Mouse (Mus musculus) lung, postnatal 10 days (tissue): ENCODE data around the gene Def8.
"Not testable (repeated sequence)": the region's sequence is repeated elsewhere in the genome, so short reads cannot be mapped to it uniquely, and the experiment has no call there.

Experiments
- DNase-seq: peaks from one replicate; pipeline ENCODE4 v3.0.0; 2021

The Def8 gene

DNA sequence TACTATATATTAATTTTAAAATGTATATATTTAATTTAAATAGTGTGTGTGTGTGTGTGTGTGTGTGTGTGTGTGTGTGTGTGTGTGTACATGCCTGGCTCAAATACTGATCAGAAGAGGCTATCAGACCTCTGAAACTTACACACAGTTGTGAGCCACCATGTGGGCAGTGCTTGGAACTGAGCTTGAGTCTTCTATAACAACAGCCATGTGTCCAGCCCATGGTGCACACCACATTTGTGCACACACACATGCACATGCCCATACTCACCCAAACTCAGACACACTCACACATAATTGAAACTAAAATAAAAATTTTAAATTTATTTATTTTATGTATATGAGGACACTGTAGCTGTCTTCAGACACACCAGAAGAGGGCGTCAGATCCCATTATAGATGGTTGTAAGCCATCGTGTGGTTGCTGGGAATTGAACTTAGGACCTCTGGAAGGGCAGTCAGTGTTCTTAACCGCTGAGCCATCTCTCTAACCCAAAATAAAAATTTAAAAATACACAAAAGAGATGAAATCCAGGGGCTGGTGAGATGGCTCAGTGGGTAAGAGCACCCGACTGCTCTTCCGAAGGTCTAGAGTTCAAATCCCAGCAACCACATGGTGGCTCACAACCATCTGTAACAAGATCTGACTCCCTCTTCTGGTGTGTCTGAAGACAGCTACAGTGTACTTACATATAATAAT, 8.2 kb upstream of the Def8 start:
- not testable (repeated sequence) for DNase-seq

DNA sequence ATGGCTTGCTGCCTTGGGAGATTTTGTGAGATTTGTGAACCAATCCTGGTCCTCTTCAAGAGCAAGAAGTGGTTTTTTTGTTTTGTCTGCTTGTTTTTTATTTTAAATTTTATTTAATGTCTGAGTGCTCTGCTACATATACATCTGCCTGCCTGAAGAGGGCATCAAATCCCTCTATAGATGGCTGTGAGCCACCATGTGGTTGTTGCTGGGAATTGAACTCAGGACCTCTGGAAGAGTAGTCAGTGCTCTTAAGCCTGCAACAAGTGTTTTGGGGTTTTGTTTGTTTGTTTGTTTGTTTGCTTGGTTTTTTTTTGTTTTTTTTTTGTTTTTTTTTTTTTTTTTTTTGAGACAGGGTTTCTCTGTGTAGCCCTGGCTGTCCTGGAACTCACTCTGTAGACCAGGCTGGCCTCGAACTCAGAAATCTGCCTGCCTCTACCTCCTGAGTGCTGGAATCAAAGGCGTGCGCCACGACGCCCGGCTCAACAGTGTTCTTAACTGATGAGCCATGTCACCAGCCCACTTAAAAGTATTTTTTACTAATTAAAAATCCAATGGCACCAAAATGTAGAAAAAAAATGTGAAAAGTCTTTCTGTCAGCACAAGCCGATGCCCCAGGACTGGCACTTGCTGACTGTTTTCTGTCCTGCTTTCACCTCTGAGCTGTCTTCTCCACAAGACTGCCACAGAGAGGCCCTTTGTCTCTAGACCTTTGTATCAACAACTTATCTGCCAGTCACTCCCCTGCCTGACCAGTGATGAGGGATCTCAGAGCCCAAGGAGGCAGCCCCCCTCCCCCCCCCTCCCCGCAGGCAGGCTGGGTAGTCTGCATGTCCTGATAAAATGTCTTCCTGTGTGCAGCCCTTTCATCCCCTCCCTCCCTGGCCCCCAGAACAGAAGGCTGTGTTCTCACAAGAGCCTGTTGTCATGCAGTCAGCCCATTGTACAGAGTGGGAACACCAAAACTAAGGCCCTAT, 7.1 kb upstream of the Def8 start:
- DNase-seq, result no peak

DNA sequence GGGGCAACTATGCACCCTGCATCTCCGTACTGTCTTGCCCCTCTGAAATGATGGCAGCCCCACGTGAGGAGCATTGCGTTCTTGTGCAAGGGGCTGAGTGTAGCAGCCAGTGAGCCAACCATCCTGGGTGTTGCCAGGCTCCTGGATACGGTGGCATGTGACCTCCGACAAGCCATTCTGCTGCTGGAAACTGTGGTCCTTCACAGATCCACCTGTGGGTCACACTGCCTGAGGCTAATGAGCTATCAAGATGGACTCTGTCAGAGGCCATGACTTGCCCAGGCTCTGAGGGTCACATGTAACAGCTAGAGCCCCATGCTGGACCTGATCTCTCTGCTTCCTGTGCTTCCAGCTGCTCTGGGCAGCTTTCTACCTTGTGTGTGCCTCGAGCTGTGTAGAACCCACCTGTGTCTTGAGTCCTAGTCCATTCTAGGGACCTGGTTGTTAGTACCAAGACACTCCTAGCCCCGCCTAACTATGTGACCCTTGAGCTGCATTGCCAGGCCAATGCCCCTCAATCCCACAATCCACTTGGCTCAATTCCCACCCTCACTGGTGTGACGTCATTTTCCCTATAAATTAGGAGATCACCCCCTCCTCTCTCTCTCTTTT, 6.3 kb upstream of the Def8 start:
- no peak for DNase-seq

DNA sequence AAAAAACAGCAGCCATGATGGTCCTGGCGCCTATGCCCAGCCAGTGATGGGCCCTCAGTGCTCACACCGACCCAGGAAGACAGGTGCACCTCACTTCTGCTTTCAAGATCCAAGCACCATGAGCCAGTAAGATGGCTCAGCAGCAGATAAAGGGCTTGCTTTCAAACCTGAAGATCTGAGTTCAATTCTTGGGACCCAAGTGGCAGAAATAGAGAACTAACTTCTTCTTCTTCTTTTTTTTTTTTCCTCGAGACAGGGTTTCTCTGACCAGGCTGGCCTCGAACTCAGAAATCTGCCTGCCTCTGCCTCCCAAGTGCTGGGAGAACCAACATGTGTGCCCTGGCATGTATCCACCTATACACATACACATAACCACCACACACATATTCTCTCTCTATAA, 3.6 kb upstream of the Def8 start:
- no peak for DNase-seq

DNA sequence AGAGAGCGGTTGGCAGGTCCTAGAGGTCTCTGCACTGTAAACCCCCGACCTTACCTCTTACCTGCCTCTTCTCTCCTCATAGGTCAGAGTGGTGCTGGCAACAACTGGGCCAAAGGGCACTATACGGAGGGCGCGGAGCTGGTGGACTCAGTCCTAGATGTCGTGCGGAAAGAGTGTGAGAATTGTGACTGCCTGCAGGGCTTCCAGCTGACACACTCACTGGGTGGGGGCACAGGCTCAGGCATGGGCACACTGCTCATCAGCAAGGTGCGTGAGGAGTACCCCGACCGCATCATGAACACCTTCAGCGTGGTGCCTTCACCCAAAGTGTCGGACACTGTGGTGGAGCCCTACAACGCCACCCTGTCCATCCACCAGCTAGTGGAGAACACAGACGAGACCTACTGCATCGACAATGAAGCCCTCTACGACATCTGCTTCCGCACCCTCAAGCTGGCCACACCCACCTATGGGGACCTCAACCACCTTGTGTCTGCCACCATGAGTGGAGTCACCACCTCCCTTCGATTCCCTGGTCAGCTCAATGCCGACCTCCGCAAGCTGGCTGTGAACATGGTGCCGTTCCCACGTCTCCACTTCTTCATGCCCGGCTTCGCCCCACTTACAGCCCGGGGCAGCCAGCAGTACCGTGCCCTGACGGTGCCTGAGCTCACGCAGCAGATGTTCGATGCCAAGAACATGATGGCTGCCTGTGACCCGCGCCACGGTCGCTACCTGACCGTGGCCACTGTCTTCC, 2.6 kb upstream of the Def8 start:
- DNase-seq, result no peak

DNA sequence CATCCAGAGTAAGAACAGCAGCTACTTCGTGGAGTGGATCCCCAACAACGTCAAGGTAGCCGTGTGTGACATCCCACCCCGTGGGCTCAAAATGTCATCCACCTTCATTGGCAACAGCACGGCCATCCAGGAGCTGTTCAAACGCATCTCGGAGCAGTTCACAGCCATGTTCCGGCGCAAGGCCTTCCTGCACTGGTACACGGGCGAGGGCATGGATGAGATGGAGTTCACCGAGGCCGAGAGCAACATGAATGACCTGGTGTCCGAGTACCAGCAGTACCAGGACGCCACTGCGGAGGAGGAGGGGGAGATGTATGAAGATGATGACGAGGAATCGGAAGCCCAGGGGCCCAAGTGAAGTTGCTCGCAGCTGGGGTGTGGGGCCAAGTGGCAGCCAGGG, 2.0 kb upstream of the Def8 start:
- DNase-seq, result no peak

DNA sequence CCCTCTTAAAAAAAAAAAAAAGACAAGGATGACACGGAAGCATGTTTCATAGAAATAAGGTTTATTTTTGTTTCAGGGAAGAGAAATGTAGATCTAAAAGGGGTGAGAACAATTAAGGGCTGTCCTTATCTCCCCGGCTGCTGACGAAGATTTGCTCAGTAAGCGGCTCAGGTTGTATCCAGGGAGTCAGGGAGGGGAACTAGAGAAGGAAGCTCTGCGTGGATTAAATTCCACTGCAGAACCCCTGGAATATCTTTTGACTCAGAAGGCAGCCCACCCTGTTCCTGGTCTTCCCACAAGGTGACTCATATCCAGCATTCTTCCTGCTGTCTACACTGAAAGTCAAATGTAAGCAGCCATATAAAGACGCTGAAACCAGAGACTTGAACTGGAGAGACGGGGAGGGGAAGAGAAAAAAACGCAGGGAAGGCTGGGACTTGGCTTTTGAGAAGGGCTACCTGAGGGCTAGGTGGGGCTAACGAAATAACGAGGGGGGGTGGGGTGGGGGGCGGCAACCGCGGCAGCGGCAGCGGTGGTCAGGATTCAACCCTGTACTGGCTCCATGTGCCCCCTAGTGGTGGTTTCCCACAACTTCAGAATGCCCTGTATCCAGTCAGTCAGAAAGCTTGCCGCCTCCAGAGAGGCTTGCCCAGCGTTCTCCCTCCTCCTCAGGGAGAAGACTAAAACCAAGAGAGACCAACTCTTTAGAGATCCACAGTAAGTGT, 1.1 kb upstream of the Def8 start:
- peak; percentile 79 for DNase-seq

DNA sequence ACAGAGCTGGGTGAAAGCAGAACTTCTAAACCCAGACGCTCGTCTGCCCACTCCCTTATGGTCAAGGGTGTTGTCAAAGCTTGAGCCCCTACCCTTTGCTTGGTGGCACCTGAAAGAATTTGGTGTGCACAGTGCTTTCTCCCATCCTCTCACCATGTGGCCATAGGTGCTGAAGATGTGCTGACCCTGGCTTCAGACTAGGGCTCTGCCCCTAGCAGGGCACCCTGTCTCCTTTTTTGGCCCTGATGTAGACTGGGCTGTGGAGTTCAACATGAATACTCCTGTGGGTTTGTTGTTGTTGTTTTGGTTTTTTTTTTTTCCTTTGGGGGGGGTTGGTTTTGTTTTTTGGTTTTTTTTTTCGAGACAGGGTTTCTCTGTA, 557 bp upstream of the Def8 start:
- no peak for DNase-seq

DNA sequence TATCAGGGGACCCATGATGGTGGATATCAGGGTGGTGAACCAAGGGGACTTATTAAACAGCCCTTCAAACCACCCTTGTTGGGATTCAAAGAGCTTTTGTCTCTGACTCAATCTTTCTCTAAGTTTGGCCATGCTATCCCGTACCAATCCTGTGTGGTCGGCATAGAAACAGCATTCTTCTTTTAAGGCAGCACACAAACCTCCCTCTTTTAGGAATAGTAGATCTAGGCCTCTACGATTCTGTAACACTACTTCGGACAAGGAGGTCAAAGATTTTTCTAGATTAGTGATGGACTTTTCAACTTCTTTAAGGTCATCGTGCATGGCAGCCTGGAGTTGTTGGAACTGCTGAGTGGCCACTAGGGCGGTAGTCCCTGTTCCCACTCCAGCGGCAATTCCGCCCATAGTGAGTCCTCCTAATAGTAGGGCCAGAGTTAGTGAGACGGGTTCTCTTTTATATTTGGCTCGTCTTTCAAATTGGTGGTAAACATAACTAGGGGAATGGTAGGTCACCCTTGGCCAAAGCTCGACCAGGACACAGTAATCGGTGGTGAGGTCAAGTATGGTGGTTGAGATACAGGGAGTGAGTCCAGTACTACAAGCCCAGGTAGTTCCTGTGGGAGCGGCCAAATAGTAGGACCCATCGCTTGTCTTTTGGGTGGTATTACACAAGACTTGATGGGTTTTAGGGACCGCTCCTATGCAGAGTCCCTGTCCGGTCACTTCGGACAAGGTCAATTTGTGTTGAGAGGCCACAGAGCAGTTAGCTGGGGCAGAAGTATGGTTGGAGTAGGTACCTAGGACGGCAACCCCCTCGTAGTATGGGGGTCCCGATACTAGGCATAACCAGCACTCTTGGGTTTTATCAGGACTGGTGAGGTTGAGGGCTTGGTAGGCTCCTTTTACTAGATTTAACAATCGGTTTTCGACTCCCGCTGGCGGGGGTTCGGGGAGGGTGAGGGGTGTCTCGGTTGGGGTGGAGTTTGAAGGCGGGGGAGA, 3.5 kb downstream of the Def8 start:
- no peak for DNase-seq

DNA sequence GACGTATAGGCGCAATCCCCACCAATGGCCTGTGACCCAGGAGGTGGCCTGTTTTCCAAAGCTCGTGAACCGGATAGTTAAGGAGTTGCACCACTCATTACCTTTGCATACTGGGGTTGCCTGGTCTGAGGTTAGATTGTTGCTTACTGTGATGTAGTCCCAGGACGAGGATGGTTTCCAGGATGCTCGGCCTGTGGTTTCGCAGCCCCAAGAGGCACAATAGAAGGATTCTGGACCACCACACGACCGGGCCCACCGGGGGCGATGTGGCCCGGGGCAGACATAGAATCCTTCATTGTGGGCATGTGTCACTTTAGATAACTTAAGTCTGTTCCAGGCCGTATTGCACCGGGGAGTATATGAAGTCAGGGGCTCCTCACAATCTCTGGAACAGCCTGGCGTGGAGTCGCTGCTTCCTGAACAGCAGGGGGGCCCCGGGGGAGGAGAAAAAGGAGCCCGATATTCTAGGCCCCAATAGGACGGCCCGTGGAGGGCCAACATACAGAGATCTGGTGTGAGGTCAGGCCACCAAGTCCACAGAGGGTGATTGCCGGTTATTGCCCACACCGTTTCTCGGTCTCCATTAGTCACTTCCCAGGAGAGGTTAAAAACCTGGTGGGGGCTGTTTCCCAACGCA, 4.4 kb downstream of the Def8 start:
- DNase-seq, result no peak

DNA sequence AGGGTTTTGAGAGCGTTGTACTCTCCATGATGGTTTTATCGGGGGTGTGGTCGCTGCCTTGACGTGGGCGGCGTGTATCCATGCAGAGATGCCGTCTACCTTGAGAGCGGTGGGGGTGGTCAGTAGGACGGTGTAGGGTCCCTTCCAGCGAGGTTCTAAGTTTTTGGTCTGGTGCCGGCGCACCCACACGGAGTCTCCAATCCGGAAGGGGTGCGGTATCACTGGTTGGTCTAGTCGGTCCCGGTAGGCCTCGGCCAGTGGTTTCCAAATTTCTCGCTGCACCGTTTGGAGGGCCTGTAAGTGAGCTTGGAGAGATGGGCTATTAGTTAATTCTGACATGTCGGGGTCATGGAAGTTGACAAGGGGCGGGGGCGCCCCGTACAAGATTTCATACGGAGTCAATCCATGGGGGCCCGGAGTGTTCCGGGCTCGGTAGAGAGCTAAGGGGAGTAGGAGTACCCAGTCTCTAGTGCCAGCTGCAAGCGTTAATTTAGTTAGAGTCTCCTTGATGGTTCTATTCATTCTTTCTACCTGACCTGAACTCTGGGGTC, 5.1 kb downstream of the Def8 start:
- DNase-seq, result no peak

DNA sequence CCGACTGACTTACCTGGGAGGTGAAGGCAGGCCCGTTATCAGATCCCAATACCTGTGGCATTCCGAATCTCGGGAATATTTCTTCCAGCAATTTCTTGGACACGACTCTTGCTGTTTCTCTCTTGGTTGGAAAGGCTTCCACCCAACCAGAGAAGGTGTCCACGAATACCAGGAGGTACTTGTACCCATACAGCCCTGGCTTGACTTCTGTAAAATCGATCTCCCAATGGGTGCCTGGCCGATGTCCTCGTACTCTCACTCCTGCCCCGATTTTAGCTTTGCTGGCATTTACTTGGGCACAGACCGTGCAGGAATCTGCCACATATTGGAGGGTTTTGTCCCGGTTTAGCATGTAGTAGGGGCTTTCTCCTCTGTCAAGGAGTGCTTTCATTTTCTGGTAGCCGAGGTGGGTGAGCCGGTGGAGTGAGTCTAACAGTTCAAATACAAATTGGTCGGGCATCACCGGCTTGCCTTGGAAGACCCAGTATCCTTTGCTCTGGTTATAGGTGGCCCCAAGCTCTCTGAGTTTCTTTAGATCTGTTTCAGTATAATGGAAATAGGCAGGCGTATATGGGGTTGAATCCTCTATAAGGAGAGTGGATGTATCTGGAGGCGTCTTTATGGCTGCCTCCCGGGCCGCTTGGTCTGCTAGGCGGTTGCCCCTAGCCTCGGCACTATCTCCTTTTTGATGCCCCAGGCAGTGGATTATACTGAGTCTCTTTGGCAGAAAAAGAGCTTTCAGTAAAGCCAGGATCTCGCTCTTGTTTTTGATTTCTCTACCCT, 5.8 kb downstream of the Def8 start:
- DNase-seq, result no peak

DNA sequence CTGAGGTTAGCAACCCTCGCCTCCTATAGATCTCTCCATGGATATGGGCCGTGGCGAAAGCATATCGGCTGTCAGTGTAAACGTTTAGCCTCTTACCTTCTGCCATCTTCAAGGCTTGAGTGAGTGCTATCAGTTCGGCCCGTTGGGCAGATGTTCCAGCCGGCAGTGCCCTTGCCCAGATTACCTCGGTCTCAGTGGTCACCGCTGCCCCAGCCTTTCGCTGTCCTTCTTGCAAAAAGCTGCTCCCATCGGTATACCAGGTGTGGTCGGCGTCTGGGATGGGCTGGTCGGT, 6.3 kb downstream of the Def8 start:
- DNase-seq, result not testable (repeated sequence)

DNA sequence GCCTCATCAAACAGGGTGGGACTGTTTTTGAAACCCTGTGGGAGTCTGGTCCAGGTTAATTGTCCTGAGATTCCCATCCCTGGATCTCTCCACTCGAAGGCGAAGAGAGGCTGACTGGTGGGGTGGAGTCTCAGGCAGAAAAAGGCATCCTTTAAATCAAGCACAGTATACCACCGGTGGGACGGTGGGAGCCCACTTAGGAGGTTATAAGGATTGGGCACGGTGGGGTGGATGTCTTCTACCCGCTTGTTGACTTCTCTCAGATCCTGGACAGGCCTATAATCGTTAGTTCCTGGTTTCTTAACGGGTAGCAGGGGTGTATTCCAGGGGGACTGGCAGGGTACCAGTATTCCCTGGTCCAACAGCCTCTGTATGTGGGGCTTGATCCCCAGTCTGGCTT, 7.6 kb downstream of the Def8 start:
- not testable (repeated sequence) for DNase-seq

DNA sequence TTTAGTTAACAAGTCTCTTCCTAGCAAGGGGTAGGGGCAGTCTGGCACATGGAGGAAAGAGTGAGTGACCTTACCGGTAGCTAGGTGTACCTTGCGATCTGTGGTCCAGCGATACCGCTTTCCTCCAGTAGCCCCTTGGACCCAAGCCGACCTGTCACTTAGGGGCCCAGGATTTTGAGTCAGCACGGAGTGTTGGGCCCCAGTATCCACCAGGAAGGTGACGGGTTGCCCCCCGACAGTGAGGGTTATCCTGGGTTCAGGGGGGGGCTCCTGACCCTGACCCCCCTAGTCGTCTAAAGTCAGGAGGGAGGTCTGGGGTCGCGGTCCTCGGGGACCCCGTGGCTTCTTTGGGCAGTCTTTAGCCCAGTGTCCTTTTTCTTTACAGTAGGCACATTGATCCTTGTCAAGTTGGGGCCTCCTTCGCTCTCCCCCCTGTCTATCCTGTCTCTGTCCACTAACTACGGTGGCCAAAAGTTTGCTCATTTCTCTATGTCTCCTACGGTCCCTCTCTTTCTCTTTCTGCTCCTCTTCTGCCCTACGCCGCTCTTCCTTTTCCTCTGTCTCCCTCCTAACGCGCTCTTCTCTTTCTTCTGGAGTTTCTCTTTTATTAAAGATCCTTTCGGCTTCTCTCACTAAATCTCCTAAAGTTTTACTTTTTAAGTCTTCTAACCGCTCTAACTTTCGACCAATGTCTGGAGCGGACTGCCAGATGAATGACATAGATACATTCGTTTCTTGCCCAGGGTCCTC, 8.5 kb downstream of the Def8 start:
- DNase-seq, result no peak

DNA sequence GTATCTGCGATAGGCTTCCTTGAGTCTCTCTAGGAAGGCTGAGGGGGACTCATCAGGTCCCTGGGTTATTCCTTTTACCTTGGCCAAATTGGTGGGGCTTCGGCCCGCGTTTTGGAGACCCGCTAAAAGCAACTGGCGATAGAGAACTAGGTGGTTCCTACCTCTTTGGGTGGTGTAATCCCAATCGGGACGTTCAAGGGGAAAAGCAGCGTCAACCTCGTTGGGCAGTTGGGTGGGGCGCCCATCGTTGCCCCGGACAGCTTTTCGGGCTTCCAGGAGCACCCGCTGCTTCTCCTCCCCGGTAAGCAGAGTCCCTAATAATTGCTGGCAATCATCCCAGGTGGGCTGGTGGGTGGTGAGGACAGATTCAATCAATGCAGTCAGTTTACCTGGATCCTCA, 9.1 kb downstream of the Def8 start:
- DNase-seq, result no peak

DNA sequence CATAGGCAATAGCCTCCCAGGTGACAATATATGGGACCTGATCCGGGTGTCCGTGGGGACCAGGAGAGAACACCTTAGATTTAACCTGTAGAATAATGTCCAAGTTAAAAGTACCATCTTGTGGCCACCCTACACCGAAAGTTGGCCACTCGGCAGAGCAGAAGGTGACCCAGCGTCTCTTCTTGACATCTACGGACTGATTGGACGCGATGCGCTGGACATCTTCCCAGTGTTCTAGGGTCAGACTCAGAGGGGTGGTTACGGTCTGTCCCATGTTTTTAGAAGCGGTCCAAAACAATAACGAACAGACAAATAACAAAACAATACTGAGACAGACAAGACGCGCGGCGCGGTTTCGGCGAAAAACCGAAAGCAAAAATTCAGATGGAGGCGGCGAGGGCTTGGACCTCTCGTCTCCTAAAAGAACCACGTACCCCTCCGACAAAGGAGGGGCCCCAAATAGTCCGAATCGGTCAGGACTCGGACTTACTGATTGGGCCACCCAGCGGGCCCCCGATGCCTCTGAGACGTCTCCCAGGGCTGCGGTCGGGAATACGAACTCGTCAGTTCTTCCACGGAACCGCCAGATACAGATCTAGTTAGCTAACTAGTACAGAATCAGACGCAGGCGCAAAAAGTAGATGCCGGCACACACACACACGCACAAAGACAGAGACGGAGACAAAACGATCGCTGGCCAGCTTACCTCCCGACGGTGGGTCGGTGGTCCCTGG, 10.1 kb downstream of the Def8 start:
- DNase-seq, result not testable (repeated sequence)

DNA sequence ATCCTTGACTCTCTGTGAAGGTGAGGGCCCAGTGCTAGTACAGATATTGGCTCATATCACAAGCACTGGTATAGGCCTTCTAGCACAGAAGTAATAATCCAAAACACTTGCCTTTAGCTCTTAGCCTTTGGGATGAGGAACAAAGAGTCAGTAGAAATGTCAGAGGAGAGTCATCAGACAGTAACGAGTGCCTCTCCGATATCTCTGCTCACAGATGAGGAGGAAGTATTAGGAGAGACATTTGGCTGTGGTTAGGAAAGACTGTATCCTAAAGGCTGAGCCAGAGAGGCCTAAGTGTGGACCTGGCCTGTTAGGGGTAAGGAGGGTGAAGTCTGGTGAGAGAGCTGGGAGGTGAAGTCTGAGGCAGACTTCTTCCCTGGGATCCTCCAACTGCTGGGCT, 18.5 kb downstream of the Def8 start:
- DNase-seq, result no peak
